Mouse (Mus musculus) cortical plate, adult 2 months (tissue): Measurements from ENCODE around the gene Sp1. TPM values are rescaled to one million over a fixed set of nuclear protein-coding genes. Genes with fewer than 3 reads are reported as not detected.
A peak's percentile ranks its signal among the peaks of the same experiment; 100 is the strongest.

Experiments used
- H3K27ac ChIP-seq: fragments of 200-500 bp; 2 replicates; pipeline ENCODE4 v1.5.1; 2012; ENCODE audit warnings: low read length, control low read depth, inconsistent platforms; ENCODE audit not compliant: insufficient read depth
- H3K4me1 ChIP-seq: fragments of 200-500 bp; 2 replicates; pipeline ENCODE4 v1.6.1; 2011; ENCODE audit warnings: low read length; ENCODE audit not compliant: control insufficient read depth, insufficient read depth
- H3K4me3 ChIP-seq: fragments of 200-500 bp; 2 replicates; pipeline ENCODE4 v1.5.1; 2011; ENCODE audit warnings: mild to moderate bottlenecking, low read length, control low read depth; ENCODE audit not compliant: insufficient read depth
- CTCF ChIP-seq: fragments of 200-500 bp; IDR thresholded peaks from 2 replicates; pipeline ENCODE4 v1.5.1; 2011; ENCODE audit warnings: mild to moderate bottlenecking, control low read depth, low read length; ENCODE audit not compliant: insufficient read depth; ENCODE audit errors: extremely low read depth
- POLR2A ChIP-seq: fragments of 200-500 bp; IDR thresholded peaks from 2 replicates; pipeline ENCODE4 v1.6.1; 2011; ENCODE audit warnings: mild to moderate bottlenecking, low read length, control low read depth; ENCODE audit not compliant: insufficient read depth; ENCODE audit errors: extremely low read depth
- polyA plus RNA-seq: library from polyadenylated mRNA; depleted of rRNA; stranded (reverse); fragments of >200 nt; gene quantifications from 2 replicates; pipeline ENCODE4 v1.2.3, GENCODE M21; 2012; rRNA removed

Sp1 gene
- polyA plus RNA-seq, 1 experiment, result 10.5 TPM

- TF ChIP-seq POLR2A (0 out of 2 replicates have a peak, but pooled peaks have one; percentile 32), CTCF (peak; percentile 72)
- Histone ChIP-seq H3K27ac (peak within 1 kb of the TSS; percentile 92), H3K4me3 (peak within 1 kb of the TSS; percentile 82), H3K4me1 (peaks cover 3% of the 10 kb centered on the region; the same call in 1 of the 2 replicates)
Observed at GRCm38 (mm10) chr15:102470183-102470604, 64.3 kb downstream of the Sp1 start, which contains the start of gene Pcbp2. Pcbp2 (plus strand) TSS chr15:102470539.

- TF ChIP-seq POLR2A (0 out of 2 replicates have a peak, but pooled peaks have one; percentile 4), CTCF (no peak)
- peaks cover 3% of the 10 kb centered on the region; the same call in 1 of the 2 replicates for H3K4me1 ChIP-seq
- peak overlapping the region; percentile 92 for H3K27ac ChIP-seq
- H3K4me3 ChIP-seq, result peak overlapping the region; percentile 82
Observed at GRCm38 (mm10) chr15:102470605-102471294, 64.8 kb downstream of the Sp1 start.

DNA sequence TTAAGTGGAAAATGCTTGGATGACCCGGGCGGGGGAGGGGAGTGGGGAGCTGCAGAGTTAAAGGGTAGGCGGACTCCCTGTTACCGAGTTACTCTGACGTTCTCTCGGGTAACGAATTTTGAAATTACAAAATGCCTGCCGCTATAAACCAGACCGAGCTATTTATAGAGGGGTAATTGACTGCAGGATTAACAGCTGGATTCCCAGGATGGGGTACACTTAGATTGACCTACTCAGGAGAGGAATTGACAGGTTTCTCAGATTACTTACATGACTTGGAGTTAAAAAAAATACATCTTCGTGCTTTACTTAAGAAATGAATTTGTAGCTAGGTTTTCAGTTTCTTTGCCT is 65.3 kb downstream of the Sp1 start:
- TF ChIP-seq POLR2A (no peak), CTCF (no peak)
- Histone ChIP-seq H3K4me1 (peaks cover 3% of the 10 kb centered on the region; the same call in 1 of the 2 replicates), H3K4me3 (peak overlapping the region; percentile 82), H3K27ac (no peak overlapping the region)

- Histone ChIP-seq H3K4me3 (peak overlapping the region; percentile 82; the same call in 1 of the 2 replicates), H3K4me1 (peaks cover 3% of the 10 kb centered on the region; the same call in 1 of the 2 replicates), H3K27ac (no peak overlapping the region)
- no peak for TF ChIP-seq POLR2A
- TF ChIP-seq CTCF, result no peak
Observed at GRCm38 (mm10) chr15:102471727-102472126, 65.8 kb downstream of the Sp1 start.

DNA sequence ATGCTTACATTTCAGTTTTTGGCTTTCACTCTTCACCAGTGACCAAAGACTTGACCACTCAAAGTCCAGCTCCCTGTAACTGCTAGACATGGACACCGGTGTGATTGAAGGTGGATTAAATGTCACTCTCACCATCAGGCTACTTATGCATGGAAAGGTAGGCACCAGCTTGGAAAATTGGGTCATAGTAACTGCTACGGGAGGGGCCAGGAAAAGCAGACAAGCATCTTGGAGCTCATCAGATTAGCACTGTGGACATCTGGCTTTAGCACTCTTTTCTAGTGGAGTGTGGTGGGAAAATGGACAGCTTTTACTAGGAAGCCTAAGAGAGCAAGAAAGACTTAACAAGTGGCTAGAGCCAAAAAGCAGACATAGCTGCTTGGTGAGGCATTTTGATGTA is 67.3 kb downstream of the Sp1 start:
- H3K27ac ChIP-seq, result no peak overlapping the region
- H3K4me3 ChIP-seq, result no peak overlapping the region
- TF ChIP-seq CTCF (no peak), POLR2A (no peak)
- peaks cover 3% of the 10 kb centered on the region; the same call in 1 of the 2 replicates for H3K4me1 ChIP-seq

GRCm38 (mm10) chr15:102474520-102474919 is 68.6 kb downstream of the Sp1 start:
- Histone ChIP-seq H3K4me1 (peaks cover 3% of the 10 kb centered on the region; the same call in 1 of the 2 replicates), H3K4me3 (no peak overlapping the region)
- TF ChIP-seq POLR2A, result no peak

GRCm38 (mm10) chr15:102483136-102483535 is 77.2 kb downstream of the Sp1 start:
- no peaks in the 10 kb centered on the region for H3K4me1 ChIP-seq
- TF ChIP-seq POLR2A (no peak), CTCF (no peak)
- no peak overlapping the region for H3K27ac ChIP-seq
- no peak overlapping the region for H3K4me3 ChIP-seq

More at GRCm38 (mm10) chr15:102474520-102474919, 68.6 kb downstream of the Sp1 start:
- no peak overlapping the region for H3K27ac ChIP-seq

DNA sequence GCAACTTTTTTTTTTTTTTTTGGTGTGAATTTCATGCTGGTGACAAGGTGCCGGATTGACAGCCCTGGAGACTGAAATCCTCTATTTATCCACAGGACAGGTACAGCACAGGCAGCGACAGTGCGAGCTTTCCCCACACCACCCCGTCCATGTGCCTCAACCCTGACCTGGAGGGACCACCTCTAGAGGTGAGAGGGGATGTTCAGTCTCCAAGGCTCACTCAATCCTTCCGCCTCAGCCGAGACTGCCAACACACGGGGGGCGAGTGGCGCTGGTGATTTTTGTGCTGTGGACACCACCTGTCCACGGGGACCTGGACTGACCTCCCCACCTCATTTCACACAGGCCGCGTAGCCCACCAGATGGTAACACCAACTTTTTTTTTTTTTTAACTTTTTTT is 79.9 kb downstream of the Sp1 start:
- no peak for TF ChIP-seq POLR2A
- no peak for TF ChIP-seq CTCF
- Histone ChIP-seq H3K27ac (no peak overlapping the region), H3K4me3 (no peak overlapping the region), H3K4me1 (no peaks in the 10 kb centered on the region)

Other genes with a start within 250 kb of the Sp1 start
- 51.3 and 57.6 TPM in 2 replicates for gene Zfp740, start 202.9 kb upstream of the Sp1 start, polyA plus RNA-seq
- gene Csad, start 201.4 kb upstream of the Sp1 start, polyA plus RNA-seq, result 34.6 and 39.7 TPM in 2 replicates
- gene Itgb7, start 174.2 kb upstream of the Sp1 start, polyA plus RNA-seq, result 0.86 and 1.5 TPM in 2 replicates
- gene Rarg, start 148.6 kb upstream of the Sp1 start, polyA plus RNA-seq, result 11.3 and 12.3 TPM in 2 replicates
- gene Gm9918, start 135.6 kb upstream of the Sp1 start, polyA plus RNA-seq, result 0.04 and 0.15 TPM in 2 replicates
- 54.0 and 55.5 TPM in 2 replicates for gene Mfsd5, start 126.7 kb upstream of the Sp1 start, polyA plus RNA-seq
- 0.52 and 1.6 TPM in 2 replicates for gene Espl1, start 109.9 kb upstream of the Sp1 start, polyA plus RNA-seq
- gene Pfdn5, start 80.0 kb upstream of the Sp1 start, polyA plus RNA-seq, result 466 and 495 TPM in 2 replicates
- gene Myg1, start 74.4 kb upstream of the Sp1 start, polyA plus RNA-seq, result 87.0 and 92.7 TPM in 2 replicates
- 20.2 and 23.2 TPM in 2 replicates for gene Aaas, start 55.4 kb upstream of the Sp1 start, polyA plus RNA-seq
- 1.6 and 2.3 TPM in 2 replicates for gene Sp7, start 39.0 kb upstream of the Sp1 start, polyA plus RNA-seq
- gene Amhr2, start 39.2 kb downstream of the Sp1 start, polyA plus RNA-seq, result 1.2 and 1.4 TPM in 2 replicates
- 85.6 and 90.3 TPM in 2 replicates for gene Prr13, start 52.9 kb downstream of the Sp1 start, polyA plus RNA-seq
- gene Pcbp2, start 64.4 kb downstream of the Sp1 start, polyA plus RNA-seq, result 415 and 432 TPM in 2 replicates
- not detected in 2 replicates for gene Gm10337, start 97.6 kb downstream of the Sp1 start, polyA plus RNA-seq
- gene Map3k12, start 110.9 kb downstream of the Sp1 start, polyA plus RNA-seq, result 98.9 and 105 TPM in 2 replicates
- 62.7 and 74.0 TPM in 2 replicates for gene Tarbp2, start 112.0 kb downstream of the Sp1 start, polyA plus RNA-seq
- gene Npff, start 118.8 kb downstream of the Sp1 start, polyA plus RNA-seq, result 5.8 and 6.1 TPM in 2 replicates
- gene Gm28047, start 218.9 kb downstream of the Sp1 start, polyA plus RNA-seq, result not detected in 2 replicates
- 50.2 and 50.7 TPM in 2 replicates for gene Atf7, start 219.3 kb downstream of the Sp1 start, polyA plus RNA-seq